In the genomic region with DNA sequence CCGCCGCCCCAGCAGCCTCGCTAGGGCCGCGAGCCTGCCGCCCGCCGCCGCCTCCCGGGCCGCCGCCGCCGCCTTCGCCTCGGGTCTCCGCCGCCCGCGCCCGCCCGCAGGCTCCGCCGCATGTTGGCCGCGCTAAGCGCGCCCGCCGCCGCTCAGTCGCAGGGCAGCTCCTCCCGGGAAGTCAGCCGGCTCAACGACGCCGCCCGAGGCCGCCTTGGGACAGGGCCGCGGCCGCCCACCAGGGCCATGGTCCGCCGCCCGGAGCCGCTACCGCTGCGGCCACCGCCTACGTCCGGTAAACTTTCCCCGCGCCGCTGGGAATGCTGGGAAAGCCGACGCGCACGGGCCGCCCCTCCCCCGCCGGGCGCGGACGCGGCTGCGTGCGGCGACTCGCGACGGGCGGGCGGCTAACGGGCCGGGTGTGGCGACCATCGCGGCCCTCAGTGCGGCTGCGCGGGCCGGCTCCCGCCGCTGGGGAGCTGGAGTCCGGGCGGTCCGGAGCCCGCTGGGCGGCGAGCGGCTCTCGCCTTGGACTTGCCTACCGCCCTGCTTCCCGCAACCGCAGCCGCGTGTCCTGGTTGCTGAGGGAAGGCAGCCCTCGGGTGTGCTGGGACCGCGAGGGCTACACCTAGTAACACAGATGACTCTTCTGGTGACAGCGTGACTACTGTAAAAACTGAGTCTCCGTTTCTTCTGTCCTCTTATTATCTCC, we compare ENCODE assay signal across 8 mouse cellular contexts. TPM values are rescaled to one million over a fixed set of nuclear protein-coding genes. Genes with fewer than 3 reads are reported as not detected.
DNase-seq lines count a peak whose midpoint lies in the region; ATAC-seq lines count a peak whose summit lies in the region.

Sav1 (minus strand) TSS at position 217 of the 712 bp plus-strand sequence.

- DNase-seq in NIH3T3 (ENCODE audit: low read depth), result peak; percentile 94
- peak; percentile 89 for DNase-seq in cerebellum, adult 9-11 months
- DNase-seq in frontal cortex, adult 2 months (ENCODE audit: extremely low spot score in 1 of 2, low spot score in 1 of 2), result peak; percentile 34 to 87
- DNase-seq in hindbrain, embryonic 10.5 days (ENCODE audit: low spot score), result peak; percentile 89
- peak; percentile 82 for DNase-seq in layer of hippocampus, adult 9-11 months
- DNase-seq in ovary, adult 18-20 months (ENCODE audit: low spot score), result peak; percentile 82
- DNase-seq in thymus, postnatal 0 days (ENCODE audit: low spot score), result peak; percentile 50

- peaks cover 25% of the 10 kb centered on the region for H3K36me3 ChIP-seq in hindbrain, embryonic 10.5 days
- H3K36me3 ChIP-seq in lung, embryonic 16.5 days (ENCODE audit: control insufficient read depth, insufficient read depth, low read length), result peaks cover 15% of the 10 kb centered on the region

- H3K9ac ChIP-seq in lung, embryonic 16.5 days (ENCODE audit: low read length), result peak within 1 kb of the TSS; percentile 98

- peak within 1 kb of the TSS; percentile 86 for H3K4me2 ChIP-seq in lung, embryonic 16.5 days (ENCODE audit: low read depth, low read length)

- no peaks in the 10 kb centered on the region for H3K27me3 ChIP-seq in hindbrain, embryonic 10.5 days (ENCODE audit: insufficient read depth, poor library complexity, severe bottlenecking)
- H3K27me3 ChIP-seq in lung, embryonic 16.5 days (ENCODE audit: control insufficient read depth, insufficient read depth, low read depth, low read length), result no peaks in the 10 kb centered on the region

- peak within 1 kb of the TSS; percentile 98 for H3K27ac ChIP-seq in hindbrain, embryonic 10.5 days
- H3K27ac ChIP-seq in lung, embryonic 16.5 days (ENCODE audit: low read length), result peak within 1 kb of the TSS; percentile 90

- peak; percentile 94 for ATAC-seq in lung, embryonic 16.5 days (ENCODE audit: low read depth)

- peaks cover 22% of the 10 kb centered on the region for H3K4me1 ChIP-seq in hindbrain, embryonic 10.5 days (replicated peaks)
- peaks cover 12% of the 10 kb centered on the region for H3K4me1 ChIP-seq in lung, embryonic 16.5 days (replicated peaks; ENCODE audit: control insufficient read depth, insufficient read depth, low read length)

- under 1% methylated on average over 97 of the region's 102 CpGs for WGBS in hindbrain, embryonic 10.5 days
- WGBS in lung, embryonic 16.5 days, result under 1% methylated on average over 83 of the region's 102 CpGs

- H3K4me3 ChIP-seq in hindbrain, embryonic 10.5 days, result peak within 1 kb of the TSS; percentile 93
- peak within 1 kb of the TSS; percentile 94 for H3K4me3 ChIP-seq in lung, embryonic 16.5 days (ENCODE audit: low read length)

- H3K9me3 ChIP-seq in hindbrain, embryonic 10.5 days, result no peaks in the 10 kb centered on the region
- no peaks in the 10 kb centered on the region for H3K9me3 ChIP-seq in lung, embryonic 16.5 days (ENCODE audit: control insufficient read depth, low read length)

RNA-seq across cellular contexts. Expression of gene Sav1, which starts in this region (rescaled TPM):
- polyA plus RNA-seq in frontal cortex, adult 2 months (2012; rRNA removed), result 20.4 and 22.2 TPM in 2 replicates
- 5.2 and 5.4 TPM in 2 replicates for polyA plus RNA-seq in hindbrain, embryonic 10.5 days (2016; fragmentation: Nextera tagmentation; extraction: Ambion mirVana)
- 1.2 and 1.5 TPM in 2 replicates for polyA plus RNA-seq in lung, embryonic 16.5 days (2015; fragmentation: Nextera tagmentation; extraction: Ambion mirVana)
- 5.1 and 5.5 TPM in 2 replicates for polyA plus RNA-seq in thymus, postnatal 0 days (2015; fragmentation: Nextera tagmentation; extraction: Ambion mirVana)

Comparison
In these comparisons a context has a peak if more than half of its experiments do, and no peak if none do; other contexts are left out.
1. Peak in every context shown above with its lines: DNase-seq, ATAC-seq, H3K4me3 ChIP-seq and H3K27ac ChIP-seq.